Mouse (Mus musculus) layer of hippocampus, adult 9-10 months (tissue): ENCODE measurements around the gene Hmg20a.
"Not testable (repeated sequence)": the region's sequence is repeated elsewhere in the genome, so short reads cannot be mapped to it uniquely, and the experiment has no call there.

Source experiments
- DNase-seq: peaks from one replicate; pipeline ENCODE4 v3.0.0; 2022; ENCODE audit warnings: low spot score

The Hmg20a gene

GRCm38 (mm10) chr9:56417948-56418737, at the start of gene Hmg20a, which contains the start of gene Peak1:
TSS of gene Hmg20a (plus strand) at chr9:56418609.
TSS of gene Peak1 (minus strand) at chr9:56418067.
- peak; percentile 99 for DNase-seq

- no peak for DNase-seq
Measured at GRCm38 (mm10) chr9:56368814-56369213, 49.6 kb upstream of the Hmg20a start.

- no peak for DNase-seq
Measured at GRCm38 (mm10) chr9:56370710-56371109, 47.7 kb upstream of the Hmg20a start.

GRCm38 (mm10) chr9:56374401-56374800, 44.0 kb upstream of the Hmg20a start:
- DNase-seq = peak; percentile 9

- no peak for DNase-seq
Measured at GRCm38 (mm10) chr9:56382786-56383185, 35.6 kb upstream of the Hmg20a start.

- no peak for DNase-seq
Measured at GRCm38 (mm10) chr9:56392857-56393256, 25.6 kb upstream of the Hmg20a start.

- no peak for DNase-seq
Measured at GRCm38 (mm10) chr9:56396306-56396705, 22.1 kb upstream of the Hmg20a start.

GRCm38 (mm10) chr9:56404619-56405018, 13.8 kb upstream of the Hmg20a start:
- DNase-seq = no peak

- no peak for DNase-seq
Measured at GRCm38 (mm10) chr9:56409928-56410327, 8.5 kb upstream of the Hmg20a start.

- DNase-seq = no peak
Measured at GRCm38 (mm10) chr9:56412716-56413115, 5.7 kb upstream of the Hmg20a start.

GRCm38 (mm10) chr9:56414322-56414721, 4.1 kb upstream of the Hmg20a start:
- no peak for DNase-seq

GRCm38 (mm10) chr9:56415393-56415792, 3.0 kb upstream of the Hmg20a start:
- no peak for DNase-seq

- no peak for DNase-seq
Measured at GRCm38 (mm10) chr9:56415935-56416607, 2.3 kb upstream of the Hmg20a start.

- peak; percentile 44 for DNase-seq
Measured at GRCm38 (mm10) chr9:56417415-56417947, 928 bp upstream of the Hmg20a start.

- peak; percentile 65 for DNase-seq
Measured at GRCm38 (mm10) chr9:56418738-56419239, 380 bp downstream of the Hmg20a start.

- DNase-seq = no peak
Measured at GRCm38 (mm10) chr9:56420236-56420635, 1.8 kb downstream of the Hmg20a start.

GRCm38 (mm10) chr9:56420892-56421601, 2.6 kb downstream of the Hmg20a start:
- DNase-seq = no peak

GRCm38 (mm10) chr9:56421991-56422390, 3.6 kb downstream of the Hmg20a start:
- no peak for DNase-seq

GRCm38 (mm10) chr9:56424861-56425260, 6.5 kb downstream of the Hmg20a start:
- no peak for DNase-seq

GRCm38 (mm10) chr9:56435821-56436526, 17.6 kb downstream of the Hmg20a start:
- no peak for DNase-seq

- DNase-seq = not testable (repeated sequence)
Measured at GRCm38 (mm10) chr9:56437300-56437892, 19.0 kb downstream of the Hmg20a start.
